Comparison of ENCODE assay signal across 11 mouse cellular contexts in genomic region chr1:153660982-153661688, GRCm38 (mm10). TPM values are rescaled to one million over a fixed set of nuclear protein-coding genes. Genes with fewer than 3 reads are reported as not detected.
A peak's percentile ranks its signal among the peaks of the same experiment; 100 is the strongest.
DNase-seq lines count a peak whose midpoint lies in the region; ATAC-seq and TF ChIP-seq lines count a peak whose summit lies in the region.
"Had no signal": no experiment of that assay in that cellular context is flagged by ENCODE, and none has a peak within 500 bp of the region (broad histone marks: within the 10 kb centered on the region; RNA-seq: fewer than 3 reads in every experiment).

No protein-coding gene starts in this region.

- no peak for TF ChIP-seq POLR2A in cerebellum, adult 2 months (IDR thresholded peaks at IDR 0.05; ENCODE audit: borderline replicate concordance, insufficient read depth, low read length)

- no peaks in the 10 kb centered on the region for H3K36me3 ChIP-seq in neural tube, embryonic 11.5 days (ENCODE audit: control insufficient read depth, insufficient read depth, low read length)
- H3K36me3 ChIP-seq in midbrain, embryonic 12.5 days: no peaks in the 10 kb centered on the region
- H3K36me3 ChIP-seq: limb, embryonic 13.5 days had no signal

- 0 out of 2 replicates have a peak, but pooled peaks cover 1% of the 10 kb centered on the region for H3K27me3 ChIP-seq in neural tube, embryonic 11.5 days (ENCODE audit: control insufficient read depth, insufficient read depth, low read length)
- H3K27me3 ChIP-seq in midbrain, embryonic 12.5 days: 0 out of 2 replicates have a peak, but pooled peaks cover under 1% of the 10 kb centered on the region
- H3K27me3 ChIP-seq in cerebellum, adult 2 months (ENCODE audit: control insufficient read depth, insufficient read depth, low read length): no peaks in the 10 kb centered on the region

- H3K27ac ChIP-seq in neural tube, embryonic 11.5 days (ENCODE audit: low read depth, low read length): peak overlapping the region; percentile 76
- H3K27ac ChIP-seq in midbrain, embryonic 12.5 days (replicated peaks): peak overlapping the region; percentile 91
- H3K27ac ChIP-seq in cerebellum, adult 2 months (ENCODE audit: insufficient read depth, low read length): no peak overlapping the region
- H3K27ac ChIP-seq: limb, embryonic 13.5 days had no signal

- WGBS in neural tube, embryonic 11.5 days: 18% methylated on average over 15 of the region's 15 CpGs
- WGBS in midbrain, embryonic 12.5 days: 17% methylated on average over 15 of the region's 15 CpGs
- WGBS in cerebellum, adult 2 months: 24% methylated on average over 15 of the region's 15 CpGs

- H3K9ac ChIP-seq in neural tube, embryonic 11.5 days (ENCODE audit: low read length): no peak overlapping the region; the same call in 1 of the 2 replicates
- peak overlapping the region; percentile 49 for H3K9ac ChIP-seq in midbrain, embryonic 12.5 days (replicated peaks)
- H3K9ac ChIP-seq: limb, embryonic 13.5 days had no signal

- no peaks in the 10 kb centered on the region for H3K9me3 ChIP-seq in neural tube, embryonic 11.5 days (ENCODE audit: control insufficient read depth, low read length)
- no peaks in the 10 kb centered on the region for H3K9me3 ChIP-seq in midbrain, embryonic 12.5 days
- H3K9me3 ChIP-seq: limb, embryonic 13.5 days had no signal

- ATAC-seq in neural tube, embryonic 11.5 days (ENCODE audit: insufficient read depth, low FRiP score, low TSS enrichment): peak; percentile 70
- peak; percentile 67 for ATAC-seq in midbrain, embryonic 12.5 days (ENCODE audit: low FRiP score, low read depth)

- no peak for TF ChIP-seq CTCF in cerebellum, adult 2 months (IDR thresholded peaks at IDR 0.05; ENCODE audit: borderline replicate concordance, insufficient read depth, low read depth, low read length)

- peaks cover 36% of the 10 kb centered on the region for H3K4me1 ChIP-seq in neural tube, embryonic 11.5 days (ENCODE audit: control insufficient read depth, insufficient read depth, low read length)
- H3K4me1 ChIP-seq in midbrain, embryonic 12.5 days: peaks cover 74% of the 10 kb centered on the region
- peaks cover 30% of the 10 kb centered on the region; the same call in 1 of the 2 replicates for H3K4me1 ChIP-seq in cerebellum, adult 2 months (ENCODE audit: control insufficient read depth, insufficient read depth, low read length)

- no peak overlapping the region for H3K4me3 ChIP-seq in neural tube, embryonic 11.5 days (ENCODE audit: low read depth, low read length)
- peak overlapping the region; percentile 12; the same call in 1 of the 2 replicates for H3K4me3 ChIP-seq in midbrain, embryonic 12.5 days
- H3K4me3 ChIP-seq in cerebellum, adult 2 months (replicated peaks; ENCODE audit: insufficient read depth, low read depth, low read length): no peak overlapping the region
- H3K4me3 ChIP-seq: limb, embryonic 13.5 days; myocyte had no signal

- H3K4me2 ChIP-seq in neural tube, embryonic 11.5 days (ENCODE audit: low read depth): peak overlapping the region; percentile 24
- H3K4me2 ChIP-seq in midbrain, embryonic 12.5 days (replicated peaks): peak overlapping the region; percentile 43
- H3K4me2 ChIP-seq: heart, embryonic 11.5 days; limb, embryonic 13.5 days had no signal

- peak; percentile 28 for DNase-seq in embryo, embryonic 10.5 days (ENCODE audit: low spot score)
- DNase-seq in embryo, embryonic 9.5 days (ENCODE audit: extremely low spot score): no peak
- DNase-seq in neural tube, embryonic 11.5 days (ENCODE audit: low spot score): peak; percentile 35
- DNase-seq in neural tube, embryonic 10.5 days (ENCODE audit: extremely low spot score, low spot score): no peak
- DNase-seq in urinary bladder, postnatal 36 days (ENCODE audit: low spot score in 2 of 2): no peak
- DNase-seq in MN1 (ENCODE audit: low spot score): no peak
- DNase-seq in cerebellum, adult 2 months: no peak

RNA-seq across cellular contexts. Expression of gene Rgs8, which starts 8.3 kb away (rescaled TPM):
- 8.1 and 9.8 TPM in 2 replicates for polyA plus RNA-seq in neural tube, embryonic 11.5 days (2014; fragmentation: Nextera tagmentation; extraction: Ambion mirVana)
- 24.5 and 26.4 TPM in 2 replicates for polyA plus RNA-seq in midbrain, embryonic 12.5 days (2016; fragmentation: Nextera tagmentation; extraction: Ambion mirVana)
- polyA plus RNA-seq in cerebellum, adult 2 months (2012; rRNA removed): 371 and 430 TPM in 2 replicates

Comparison
In these comparisons a context has a peak if more than half of its experiments do, and no peak if none do; other contexts are left out.
1. DNase-seq: peak in embryo, embryonic 10.5 days (single experiment) and neural tube, embryonic 11.5 days (single experiment); none in embryo, embryonic 9.5 days (single experiment), neural tube, embryonic 10.5 days (single experiment), urinary bladder, postnatal 36 days (0 of 2), MN1 (single experiment) and cerebellum, adult 2 months (0 of 2).
2. RNA of gene Rgs8, which starts 8.3 kb away (polyA plus RNA-seq): 371 to 430 TPM in cerebellum, adult 2 months; 24.5 to 26.4 TPM in midbrain, embryonic 12.5 days and 8.1 to 9.8 TPM in neural tube, embryonic 11.5 days; every median in the first group is over 10 times any median in the second.